Mouse (Mus musculus): ENCODE results near the gene Gm20458.

DNA sequence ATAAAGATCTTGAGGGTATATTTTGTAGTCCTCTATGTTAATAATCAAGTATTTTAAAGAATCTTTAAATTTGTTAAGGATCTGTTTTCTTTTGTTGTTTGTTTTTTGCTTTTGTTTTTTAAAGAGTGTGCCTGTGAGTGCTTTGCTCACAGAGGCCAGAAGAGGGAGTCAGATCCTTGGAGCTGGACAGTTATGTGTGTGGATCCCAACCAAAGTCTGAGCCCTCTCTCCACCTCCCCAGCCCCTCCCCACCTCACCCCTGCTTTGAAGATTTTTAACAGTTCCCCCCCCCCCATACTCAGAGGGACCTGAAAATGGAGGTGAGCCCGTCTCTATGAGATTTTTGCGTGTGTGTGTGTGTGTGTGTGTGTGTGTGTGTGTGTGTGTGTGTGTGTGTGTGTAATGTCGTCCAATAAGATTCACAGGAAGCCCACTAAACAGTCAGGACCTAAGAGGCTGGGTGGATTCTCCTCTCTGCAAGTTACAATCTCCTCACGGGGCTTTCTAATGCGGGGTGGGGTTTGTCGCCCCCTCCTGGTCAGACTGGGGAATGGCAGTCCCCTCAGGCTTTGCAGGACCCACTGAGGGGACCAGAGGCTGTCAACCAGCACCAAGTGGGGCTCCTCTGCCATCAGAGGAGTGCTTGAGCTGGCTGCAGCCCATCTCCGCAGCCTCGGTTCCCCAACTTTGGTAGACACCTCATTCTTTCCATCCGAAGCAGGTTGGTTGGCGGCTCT lies 56.9 kb downstream of the Gm20458 start:
- TF ChIP-seq CTCF (IDR thresholded peaks at IDR 0.05; ENCODE audit: borderline replicate concordance, control insufficient read depth, extremely low read depth, insufficient read depth, low read length, poor library complexity) (peak; percentile 95), POLR2A (IDR thresholded peaks at IDR 0.05; ENCODE audit: control insufficient read depth, extremely low read depth, insufficient read depth, low read length, poor library complexity) (no peak)

All from thymus, adult 2 months (tissue).